Mouse (Mus musculus): ENCODE data around the gene Alox12. TPM values are rescaled to one million over a fixed set of nuclear protein-coding genes. Genes with fewer than 3 reads are reported as not detected.

The Alox12 gene
- polyA plus RNA-seq, 1 experiment from 2014 or later = 5.5 TPM

- WGBS = 73% methylated on average over 5 of the region's 5 CpGs
- no peaks in the 10 kb centered on the region for H3K36me3 ChIP-seq
Observed at GRCm38 (mm10) chr11:70208778-70209388, 46.3 kb downstream of the Alox12 start.

GRCm38 (mm10) chr11:70207283-70207682 is 47.9 kb downstream of the Alox12 start:
- no peaks in the 10 kb centered on the region for H3K4me1 ChIP-seq
- WGBS = 79% methylated on average over 7 of the region's 7 CpGs
- ATAC-seq (replicated peaks; ENCODE audit: low FRiP score) = no peak
- no peaks in the 10 kb centered on the region for H3K9me3 ChIP-seq (replicated peaks)
- no peak overlapping the region for H3K9ac ChIP-seq
- no peaks in the 10 kb centered on the region for H3K36me3 ChIP-seq
- H3K27ac ChIP-seq = no peak overlapping the region
- no peak overlapping the region for H3K4me3 ChIP-seq (replicated peaks)
- no peak overlapping the region for H3K4me2 ChIP-seq
- peaks cover 41% of the 10 kb centered on the region for H3K27me3 ChIP-seq

More at GRCm38 (mm10) chr11:70208778-70209388, 46.3 kb downstream of the Alox12 start:
- H3K4me1 ChIP-seq = peaks cover 13% of the 10 kb centered on the region
- ATAC-seq (replicated peaks; ENCODE audit: low FRiP score) = no peak
- H3K4me3 ChIP-seq (replicated peaks) = no peak overlapping the region
- H3K27me3 ChIP-seq = peaks cover 48% of the 10 kb centered on the region
- no peaks in the 10 kb centered on the region for H3K9me3 ChIP-seq (replicated peaks)
- H3K9ac ChIP-seq = no peak overlapping the region
- no peak overlapping the region for H3K27ac ChIP-seq
- H3K4me2 ChIP-seq = no peak overlapping the region

DNA sequence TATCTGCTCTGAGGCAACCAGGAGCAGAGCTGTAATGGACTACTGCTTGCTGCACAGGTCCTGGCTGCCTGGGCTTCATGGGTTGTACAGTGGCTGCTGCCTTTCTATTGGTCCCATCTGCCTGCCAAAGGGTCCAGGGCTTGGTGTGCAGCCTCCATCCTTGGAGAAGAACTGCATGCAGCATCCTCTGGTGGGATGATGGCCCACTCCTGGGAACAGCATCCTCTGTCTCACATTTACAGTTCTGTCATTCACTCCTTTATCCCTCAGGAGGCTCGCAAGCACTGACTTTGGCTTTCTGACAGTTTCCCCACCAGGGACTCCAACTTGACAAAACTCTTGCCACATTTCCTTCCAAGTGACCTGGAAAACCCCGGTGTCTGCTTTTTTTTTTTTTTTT is 48.4 kb downstream of the Alox12 start:
- no peak for ATAC-seq (replicated peaks; ENCODE audit: low FRiP score)

DNA sequence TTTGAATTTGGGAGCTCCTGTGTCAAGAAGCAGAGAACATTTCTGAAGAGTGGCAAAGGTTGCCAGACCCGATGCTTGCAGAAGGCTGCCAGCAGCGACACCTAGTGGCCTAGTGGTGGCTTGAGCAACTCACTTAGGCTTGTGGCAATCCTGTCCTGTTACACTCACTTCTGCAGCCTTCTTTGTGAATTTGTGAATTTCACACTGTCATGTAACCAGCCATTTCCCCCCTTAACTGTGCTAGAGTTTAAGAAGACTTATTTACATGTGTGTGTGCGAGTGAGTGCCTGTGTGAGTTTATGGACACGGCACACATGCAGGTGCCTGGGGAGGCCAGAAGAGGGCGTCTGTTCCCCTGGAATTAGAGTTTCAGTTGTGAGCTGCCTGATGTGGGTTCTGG is 53.5 kb downstream of the Alox12 start:
- Histone ChIP-seq H3K9ac (no peak overlapping the region), H3K27me3 (peaks cover 26% of the 10 kb centered on the region; the same call in 1 of the 2 replicates)

More for the DNA sequence above, 48.4 kb downstream of the Alox12 start:
- Histone ChIP-seq H3K27ac (no peak overlapping the region), H3K9ac (no peak overlapping the region), H3K27me3 (peaks cover 37% of the 10 kb centered on the region), H3K4me3 (replicated peaks) (no peak overlapping the region), H3K36me3 (no peaks in the 10 kb centered on the region), H3K4me1 (no peaks in the 10 kb centered on the region), H3K4me2 (no peak overlapping the region), H3K9me3 (replicated peaks) (no peaks in the 10 kb centered on the region)
- WGBS = 73% methylated on average over 2 of the region's 2 CpGs

DNA sequence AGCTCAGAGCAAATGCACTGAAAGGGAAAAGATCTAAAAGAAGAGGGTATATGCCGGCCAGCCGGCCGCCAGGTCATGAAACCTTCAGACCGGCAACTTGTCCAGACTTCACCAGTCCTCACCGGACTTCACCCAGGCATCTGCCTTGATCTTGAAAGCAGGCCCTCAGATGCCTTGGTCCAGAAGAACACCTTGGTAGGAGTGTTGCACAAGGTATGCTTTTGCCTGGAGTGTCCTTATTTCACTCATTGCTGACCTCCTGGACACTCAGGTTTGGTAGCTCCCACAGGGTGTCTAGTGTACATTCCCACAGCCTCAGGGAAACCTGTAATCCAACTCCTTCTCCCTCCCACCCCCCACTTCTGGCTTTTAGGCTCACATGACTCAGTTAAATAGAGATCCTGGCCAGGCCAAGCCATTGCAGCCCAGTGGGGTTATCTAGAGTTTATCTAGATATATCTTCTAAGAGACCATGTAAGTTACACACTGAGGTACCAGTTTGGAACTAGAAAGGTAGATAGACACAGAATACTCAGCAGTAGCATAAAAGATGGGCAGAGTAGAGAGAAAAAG is 55.0 kb downstream of the Alox12 start:
- H3K4me3 ChIP-seq (replicated peaks) = no peak overlapping the region
- no peaks in the 10 kb centered on the region; the same call in 1 of the 2 replicates for H3K9me3 ChIP-seq (replicated peaks)
- 43% methylated on average over 5 of the region's 5 CpGs for WGBS
- peaks cover 23% of the 10 kb centered on the region for H3K4me1 ChIP-seq
- H3K27me3 ChIP-seq = peaks cover 14% of the 10 kb centered on the region; the same call in 1 of the 2 replicates
- no peak overlapping the region for H3K4me2 ChIP-seq
- H3K27ac ChIP-seq = peak overlapping the region; percentile 76
- no peak for ATAC-seq (replicated peaks; ENCODE audit: low FRiP score)
- H3K9ac ChIP-seq = no peak overlapping the region
- no peaks in the 10 kb centered on the region for H3K36me3 ChIP-seq

More for the DNA sequence above, 53.5 kb downstream of the Alox12 start:
- no peaks in the 10 kb centered on the region for H3K36me3 ChIP-seq
- no peaks in the 10 kb centered on the region for H3K9me3 ChIP-seq (replicated peaks)
- peak overlapping the region; percentile 56; the same call in 1 of the 2 replicates for H3K27ac ChIP-seq
- H3K4me1 ChIP-seq = peaks cover 23% of the 10 kb centered on the region
- no peak; the same call in 1 of the 2 replicates for ATAC-seq (replicated peaks; ENCODE audit: low FRiP score)
- no peak overlapping the region for H3K4me2 ChIP-seq
- WGBS = 44% methylated on average over 5 of the region's 5 CpGs
- H3K4me3 ChIP-seq (replicated peaks) = no peak overlapping the region

GRCm38 (mm10) chr11:70199107-70199506 is 56.0 kb downstream of the Alox12 start:
- Histone ChIP-seq H3K4me2 (no peak overlapping the region), H3K9me3 (replicated peaks) (no peaks in the 10 kb centered on the region; the same call in 1 of the 2 replicates), H3K27ac (peak overlapping the region; percentile 76), H3K27me3 (peaks cover 13% of the 10 kb centered on the region; the same call in 1 of the 2 replicates), H3K9ac (no peak overlapping the region), H3K36me3 (no peaks in the 10 kb centered on the region), H3K4me1 (peaks cover 23% of the 10 kb centered on the region), H3K4me3 (replicated peaks) (no peak overlapping the region)
- no peak for ATAC-seq (replicated peaks; ENCODE audit: low FRiP score)
- WGBS = 77% methylated on average over 8 of the region's 8 CpGs

- no peak overlapping the region for H3K27ac ChIP-seq
- WGBS = 86% methylated on average over 3 of the region's 3 CpGs
Observed at GRCm38 (mm10) chr11:70198332-70198731, 56.8 kb downstream of the Alox12 start.

GRCm38 (mm10) chr11:70193354-70194285 is 61.5 kb downstream of the Alox12 start:
- Histone ChIP-seq H3K27ac (no peak overlapping the region), H3K9ac (no peak overlapping the region), H3K36me3 (no peaks in the 10 kb centered on the region), H3K27me3 (peaks cover 3% of the 10 kb centered on the region; the same call in 1 of the 2 replicates), H3K4me3 (replicated peaks) (no peak overlapping the region), H3K4me1 (peaks cover 12% of the 10 kb centered on the region), H3K9me3 (replicated peaks) (no peaks in the 10 kb centered on the region; the same call in 1 of the 2 replicates), H3K4me2 (no peak overlapping the region)
- 34% methylated on average over 11 of the region's 11 CpGs for WGBS
- no peak for ATAC-seq (replicated peaks; ENCODE audit: low FRiP score)

More at GRCm38 (mm10) chr11:70198332-70198731, 56.8 kb downstream of the Alox12 start:
- no peak for ATAC-seq (replicated peaks; ENCODE audit: low FRiP score)
- Histone ChIP-seq H3K27me3 (peaks cover 6% of the 10 kb centered on the region; the same call in 1 of the 2 replicates), H3K4me1 (peaks cover 29% of the 10 kb centered on the region), H3K9me3 (replicated peaks) (no peaks in the 10 kb centered on the region; the same call in 1 of the 2 replicates), H3K4me3 (replicated peaks) (no peak overlapping the region), H3K36me3 (no peaks in the 10 kb centered on the region), H3K9ac (no peak overlapping the region), H3K4me2 (no peak overlapping the region)

DNA sequence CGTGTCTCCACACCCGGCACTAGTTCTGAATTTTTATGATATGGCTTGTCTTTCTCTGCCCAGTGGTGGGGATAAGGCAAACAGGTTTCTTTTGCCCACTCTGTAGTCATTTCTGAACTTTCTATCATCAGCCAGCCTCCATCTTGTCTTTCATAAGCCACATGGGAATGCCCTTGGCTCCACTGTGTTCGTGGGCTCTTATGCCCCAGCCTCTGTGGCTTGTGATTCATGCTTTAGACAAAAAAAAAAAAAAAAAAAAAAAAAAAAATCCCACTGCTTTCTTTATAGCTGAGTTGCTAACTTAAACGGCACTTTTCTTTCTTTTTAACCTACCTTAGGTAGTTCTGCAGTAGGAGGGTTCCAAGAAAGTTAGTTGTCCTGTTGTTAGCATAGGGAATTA is 63.0 kb downstream of the Alox12 start:
- Histone ChIP-seq H3K27ac (no peak overlapping the region), H3K36me3 (no peaks in the 10 kb centered on the region)

More for the DNA sequence above, 63.0 kb downstream of the Alox12 start:
- no peaks in the 10 kb centered on the region; the same call in 1 of the 2 replicates for H3K9me3 ChIP-seq (replicated peaks)
- no peak overlapping the region for H3K9ac ChIP-seq
- H3K4me1 ChIP-seq = peaks cover 12% of the 10 kb centered on the region
- no peak for ATAC-seq (replicated peaks; ENCODE audit: low FRiP score)
- 85% methylated on average over 4 of the region's 4 CpGs for WGBS
- H3K27me3 ChIP-seq = peaks cover 1% of the 10 kb centered on the region; the same call in 1 of the 2 replicates
- H3K4me2 ChIP-seq = no peak overlapping the region
- H3K4me3 ChIP-seq (replicated peaks) = no peak overlapping the region

All from kidney, embryonic 15.5 days (tissue).